Mouse (Mus musculus): ENCODE results near the gene Tecpr2.

DNA sequence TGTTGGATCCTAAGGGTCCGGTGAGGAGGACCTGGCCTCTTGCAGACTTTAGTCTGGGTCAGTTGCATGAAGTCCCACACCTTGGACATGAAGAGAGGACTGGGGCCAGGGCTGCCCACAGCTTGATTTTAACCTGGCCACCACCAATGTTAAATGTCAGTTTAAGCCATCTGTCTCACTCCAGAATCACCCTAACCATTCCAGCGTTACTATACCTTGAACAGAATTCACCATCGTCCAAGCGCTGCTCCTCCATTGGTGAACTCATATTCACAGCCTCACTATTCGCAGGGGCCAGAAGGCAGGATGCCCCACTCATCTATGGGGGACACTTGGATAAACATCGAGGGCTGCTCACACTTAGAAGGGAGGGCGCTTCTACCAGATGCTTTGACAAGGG lies 111.9 kb downstream of the Tecpr2 start:
- no peak for TF ChIP-seq CTCF (conservative IDR thresholded peaks at IDR 0.05 in 1 of 2, IDR thresholded peaks at IDR 0.05 in 1 of 2; ENCODE audit: low read depth in 2 of 2, low read length in 2 of 2)
- no peak for TF ChIP-seq CHD2 (IDR thresholded peaks at IDR 0.05; ENCODE audit: low read length)
- TF ChIP-seq POLR2A (IDR thresholded peaks at IDR 0.05; ENCODE audit: low read depth, low read length): no peak
- no peak for TF ChIP-seq IRF4 (IDR thresholded peaks at IDR 0.05; ENCODE audit: low read depth, low read length)
- TF ChIP-seq HCFC1 (IDR thresholded peaks at IDR 0.05; ENCODE audit: low read depth, low read length): no peak
- TF ChIP-seq EP300 (IDR thresholded peaks at IDR 0.05; ENCODE audit: low read length): no peak
- TF ChIP-seq CHD1 (IDR thresholded peaks at IDR 0.05; ENCODE audit: low read depth, low read length): no peak
- no peak for TF ChIP-seq TCF12 (IDR thresholded peaks at IDR 0.05; ENCODE audit: low read depth, low read length)
- TF ChIP-seq RCOR1 (conservative IDR thresholded peaks at IDR 0.05; ENCODE audit: low read depth, low read length): no peak
- TF ChIP-seq ZKSCAN1 (IDR thresholded peaks at IDR 0.05; ENCODE audit: borderline replicate concordance, low read depth, low read length): no peak

Data from CH12.LX (cell line).